Mouse (Mus musculus): ENCODE data around the gene Grm4. TPM values are rescaled to one million over a fixed set of nuclear protein-coding genes. Genes with fewer than 3 reads are reported as not detected.

Gene Grm4
- polyA plus RNA-seq, 2 experiments = 0.01 TPM; not detected in 1

GRCm38 (mm10) chr17:27534718-27535117 is 13.5 kb upstream of the Grm4 start:
- Histone ChIP-seq H3K9me3 (ENCODE audit: control insufficient read depth, low read length) (no peaks in the 10 kb centered on the region), H3K9ac (replicated peaks) (no peak overlapping the region), H3K4me2 (ENCODE audit: low read depth) (no peak overlapping the region), H3K27ac (no peak overlapping the region), H3K4me3 (ENCODE audit: insufficient read depth in 1 of 2, low read depth in 2 of 2, low read length in 2 of 2) (no peak overlapping the region), H3K36me3 (replicated peaks; ENCODE audit: control insufficient read depth, insufficient read depth, low read depth) (no peaks in the 10 kb centered on the region), H3K27me3 (ENCODE audit: control insufficient read depth, insufficient read depth, low read length) (no peaks in the 10 kb centered on the region), H3K4me1 (replicated peaks; ENCODE audit: control insufficient read depth in 2 of 2, insufficient read depth in 2 of 2, low read length in 1 of 2) (peaks cover 0 to 6% of the 10 kb centered on the region in 2 experiments; a peak in 2 of 4 replicates)
- DNase-seq (ENCODE audit: low read depth in 3 of 3, low spot score in 3 of 3) (peak; percentile 48 to 59 (median 52)), ATAC-seq (ENCODE audit: insufficient read depth) (peak; percentile 50)
- 5% methylated on average over 10 of the region's 10 CpGs for WGBS (ENCODE audit: insufficient replicate concordance)
- TF ChIP-seq CTCF (IDR thresholded peaks at IDR 0.05; ENCODE audit: low read depth) = peak; percentile 100
- no peak for TF ChIP-seq EP300 (IDR thresholded peaks at IDR 0.05; ENCODE audit: low read depth)

GRCm38 (mm10) chr17:27533354-27533753 is 12.2 kb upstream of the Grm4 start:
- Histone ChIP-seq H3K4me2 (ENCODE audit: low read depth) (no peak overlapping the region), H3K27ac (no peak overlapping the region), H3K36me3 (replicated peaks; ENCODE audit: control insufficient read depth, insufficient read depth, low read depth) (no peaks in the 10 kb centered on the region), H3K9ac (replicated peaks) (no peak overlapping the region), H3K4me3 (ENCODE audit: insufficient read depth in 1 of 2, low read depth in 2 of 2, low read length in 2 of 2) (no peak overlapping the region), H3K27me3 (ENCODE audit: control insufficient read depth, insufficient read depth, low read length) (no peaks in the 10 kb centered on the region), H3K4me1 (replicated peaks; ENCODE audit: control insufficient read depth in 2 of 2, insufficient read depth in 2 of 2, low read length in 1 of 2) (peaks cover 0 to 6% of the 10 kb centered on the region in 2 experiments; a peak in 2 of 4 replicates), H3K9me3 (ENCODE audit: control insufficient read depth, low read length) (no peaks in the 10 kb centered on the region)
- ATAC-seq (ENCODE audit: insufficient read depth) = no peak
- TF ChIP-seq EP300 (IDR thresholded peaks at IDR 0.05; ENCODE audit: low read depth) (no peak), CTCF (IDR thresholded peaks at IDR 0.05; ENCODE audit: low read depth) (peak; percentile 55)
- 69% methylated on average over 3 of the region's 3 CpGs for WGBS (ENCODE audit: insufficient replicate concordance)
- DNase-seq (ENCODE audit: low read depth in 3 of 3, low spot score in 3 of 3) = no peak

GRCm38 (mm10) chr17:27532095-27532494 is 10.9 kb upstream of the Grm4 start:
- Histone ChIP-seq H3K9me3 (ENCODE audit: control insufficient read depth, low read length) (no peaks in the 10 kb centered on the region), H3K27ac (no peak overlapping the region), H3K27me3 (ENCODE audit: control insufficient read depth, insufficient read depth, low read length) (no peaks in the 10 kb centered on the region), H3K4me1 (replicated peaks; ENCODE audit: control insufficient read depth in 2 of 2, insufficient read depth in 2 of 2, low read length in 1 of 2) (peaks cover 0 to 6% of the 10 kb centered on the region in 2 experiments; a peak in 2 of 4 replicates), H3K36me3 (replicated peaks; ENCODE audit: control insufficient read depth, insufficient read depth, low read depth) (no peaks in the 10 kb centered on the region), H3K9ac (replicated peaks) (no peak overlapping the region), H3K4me2 (ENCODE audit: low read depth) (no peak overlapping the region), H3K4me3 (ENCODE audit: insufficient read depth in 1 of 2, low read depth in 2 of 2, low read length in 2 of 2) (no peak overlapping the region)
- 55% methylated on average over 8 of the region's 8 CpGs for WGBS (ENCODE audit: insufficient replicate concordance)
- no peak for ATAC-seq (ENCODE audit: insufficient read depth)
- peak in 1 of 3 experiments; percentile 49 for DNase-seq (ENCODE audit: low read depth in 3 of 3, low spot score in 3 of 3)
- TF ChIP-seq CTCF (IDR thresholded peaks at IDR 0.05; ENCODE audit: low read depth) = no peak
- TF ChIP-seq EP300 (IDR thresholded peaks at IDR 0.05; ENCODE audit: low read depth) = 0 out of 2 replicates have a peak, but pooled peaks have one; percentile 25

GRCm38 (mm10) chr17:27528767-27529166 is 7.6 kb upstream of the Grm4 start:
- DNase-seq (ENCODE audit: low read depth in 3 of 3, low spot score in 3 of 3) (no peak), ATAC-seq (ENCODE audit: insufficient read depth) (no peak)
- Histone ChIP-seq H3K9me3 (ENCODE audit: control insufficient read depth, low read length) (no peaks in the 10 kb centered on the region), H3K27me3 (ENCODE audit: control insufficient read depth, insufficient read depth, low read length) (no peaks in the 10 kb centered on the region), H3K4me1 (replicated peaks; ENCODE audit: control insufficient read depth in 2 of 2, insufficient read depth in 2 of 2, low read length in 1 of 2) (peaks cover 0 to 6% of the 10 kb centered on the region in 2 experiments; a peak in 2 of 4 replicates), H3K4me3 (ENCODE audit: insufficient read depth in 1 of 2, low read depth in 2 of 2, low read length in 2 of 2) (no peak overlapping the region), H3K9ac (replicated peaks) (no peak overlapping the region), H3K36me3 (replicated peaks; ENCODE audit: control insufficient read depth, insufficient read depth, low read depth) (no peaks in the 10 kb centered on the region), H3K27ac (no peak overlapping the region), H3K4me2 (ENCODE audit: low read depth) (no peak overlapping the region)
- 65% methylated on average over 5 of the region's 5 CpGs for WGBS (ENCODE audit: insufficient replicate concordance)
- no peak for TF ChIP-seq CTCF (IDR thresholded peaks at IDR 0.05; ENCODE audit: low read depth)
- no peak for TF ChIP-seq EP300 (IDR thresholded peaks at IDR 0.05; ENCODE audit: low read depth)

GRCm38 (mm10) chr17:27528030-27528429 is 6.8 kb upstream of the Grm4 start:
- Histone ChIP-seq H3K4me1 (replicated peaks; ENCODE audit: control insufficient read depth in 2 of 2, insufficient read depth in 2 of 2, low read length in 1 of 2) (peaks cover 0 to 6% of the 10 kb centered on the region in 2 experiments; a peak in 2 of 4 replicates), H3K4me2 (ENCODE audit: low read depth) (no peak overlapping the region), H3K4me3 (ENCODE audit: insufficient read depth in 1 of 2, low read depth in 2 of 2, low read length in 2 of 2) (no peak overlapping the region), H3K27ac (no peak overlapping the region), H3K36me3 (replicated peaks; ENCODE audit: control insufficient read depth, insufficient read depth, low read depth) (no peaks in the 10 kb centered on the region), H3K9me3 (ENCODE audit: control insufficient read depth, low read length) (no peaks in the 10 kb centered on the region), H3K9ac (replicated peaks) (no peak overlapping the region), H3K27me3 (ENCODE audit: control insufficient read depth, insufficient read depth, low read length) (no peaks in the 10 kb centered on the region)
- ATAC-seq (ENCODE audit: insufficient read depth) (no peak), DNase-seq (ENCODE audit: low read depth in 3 of 3, low spot score in 3 of 3) (no peak)
- TF ChIP-seq EP300 (IDR thresholded peaks at IDR 0.05; ENCODE audit: low read depth) (no peak), CTCF (IDR thresholded peaks at IDR 0.05; ENCODE audit: low read depth) (0 out of 2 replicates have a peak, but pooled peaks have one; percentile 25)
- 42% methylated on average over 8 of the region's 8 CpGs for WGBS (ENCODE audit: insufficient replicate concordance)

All from liver, embryonic 14.5 days (tissue).